Mouse (Mus musculus): ENCODE measurements around the gene Sergef. TPM values are rescaled to one million over a fixed set of nuclear protein-coding genes. Genes with fewer than 3 reads are reported as not detected.

Gene Sergef
- total RNA-seq, 2 experiments from 2014 or later, result 22.1 to 22.9 TPM

DNA sequence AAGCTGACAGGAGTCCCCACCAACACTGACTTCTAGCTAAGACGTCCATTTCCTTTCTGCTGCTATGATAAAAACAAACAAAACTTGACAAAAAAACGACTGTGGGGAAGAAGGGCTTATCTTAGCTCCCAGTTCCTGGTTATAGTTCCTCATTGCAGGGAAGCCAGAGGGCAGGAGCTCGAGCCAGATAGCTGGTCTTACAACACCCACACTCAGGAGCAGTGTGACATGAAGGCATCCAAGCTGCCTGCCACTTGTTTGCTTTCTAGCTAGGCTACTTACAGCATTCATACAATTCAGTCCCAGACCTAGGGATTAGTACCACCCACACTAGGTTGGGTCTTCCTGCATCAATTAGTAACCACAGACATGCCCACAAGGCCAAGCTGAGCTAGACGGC lies 93.1 kb downstream of the Sergef start:
- no peak for DNase-seq (ENCODE audit: low spot score in 2 of 2)

DNA sequence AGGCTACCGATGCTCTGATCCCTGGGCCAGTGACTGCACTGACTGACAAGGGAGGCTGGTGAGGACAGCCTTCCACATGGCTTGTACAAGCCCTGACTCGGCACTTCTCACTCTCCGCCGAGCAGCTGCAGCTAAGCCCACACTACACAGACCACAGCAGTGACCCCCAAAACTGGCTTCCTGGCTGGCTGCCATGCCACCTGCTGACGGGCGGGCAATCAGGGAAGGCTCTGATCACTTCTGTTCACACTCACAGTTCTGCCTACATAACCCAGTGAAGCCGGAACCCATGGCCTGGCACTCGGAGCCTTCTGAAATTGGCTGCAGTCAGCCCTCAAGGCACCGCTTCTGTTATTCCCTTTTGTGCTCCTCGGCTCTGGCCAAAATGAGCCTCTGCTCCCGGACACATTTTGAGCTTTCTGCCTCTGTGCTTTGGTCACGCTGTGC lies 95.4 kb downstream of the Sergef start:
- no peak for DNase-seq (ENCODE audit: low spot score in 2 of 2)

DNA sequence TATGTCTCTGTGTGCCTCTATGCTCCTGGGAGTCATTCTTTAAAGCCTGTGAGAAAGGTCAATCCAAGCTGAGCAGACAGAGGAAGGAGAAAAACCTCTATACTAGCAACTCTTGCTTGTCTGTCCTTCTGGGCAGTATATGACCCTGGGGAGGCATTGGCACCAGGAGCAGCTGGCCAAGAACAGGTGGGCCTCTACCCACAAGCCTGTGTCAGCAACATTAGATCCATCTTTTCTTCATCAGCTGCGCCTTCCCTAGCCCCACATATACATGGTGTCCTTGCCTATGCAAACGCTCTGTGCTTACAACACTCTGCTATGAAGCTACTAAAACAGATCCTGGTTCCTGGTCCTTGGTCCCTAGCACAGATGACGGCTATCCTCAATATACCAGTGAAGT lies 97.5 kb downstream of the Sergef start:
- no peak for DNase-seq (ENCODE audit: low spot score in 2 of 2)

DNA sequence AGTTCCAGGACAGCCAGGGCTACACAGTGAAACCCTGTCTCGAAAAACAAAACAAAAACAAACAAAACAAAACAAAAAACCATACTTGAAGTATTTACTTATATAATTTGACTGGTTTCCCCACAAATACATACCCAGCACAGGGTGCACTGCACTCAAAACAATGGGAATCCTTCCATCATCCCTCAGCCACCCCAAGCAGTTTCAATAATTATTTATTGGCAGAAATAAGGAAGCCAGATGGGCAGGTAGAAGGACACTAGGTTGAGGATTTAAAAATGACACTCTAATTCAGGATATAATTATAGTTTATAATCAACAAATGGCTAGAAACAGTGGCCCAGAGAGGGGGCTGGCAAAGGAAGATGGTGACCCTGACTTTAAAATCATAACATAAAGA lies 99.0 kb downstream of the Sergef start:
- DNase-seq (ENCODE audit: low spot score in 2 of 2), result no peak

DNA sequence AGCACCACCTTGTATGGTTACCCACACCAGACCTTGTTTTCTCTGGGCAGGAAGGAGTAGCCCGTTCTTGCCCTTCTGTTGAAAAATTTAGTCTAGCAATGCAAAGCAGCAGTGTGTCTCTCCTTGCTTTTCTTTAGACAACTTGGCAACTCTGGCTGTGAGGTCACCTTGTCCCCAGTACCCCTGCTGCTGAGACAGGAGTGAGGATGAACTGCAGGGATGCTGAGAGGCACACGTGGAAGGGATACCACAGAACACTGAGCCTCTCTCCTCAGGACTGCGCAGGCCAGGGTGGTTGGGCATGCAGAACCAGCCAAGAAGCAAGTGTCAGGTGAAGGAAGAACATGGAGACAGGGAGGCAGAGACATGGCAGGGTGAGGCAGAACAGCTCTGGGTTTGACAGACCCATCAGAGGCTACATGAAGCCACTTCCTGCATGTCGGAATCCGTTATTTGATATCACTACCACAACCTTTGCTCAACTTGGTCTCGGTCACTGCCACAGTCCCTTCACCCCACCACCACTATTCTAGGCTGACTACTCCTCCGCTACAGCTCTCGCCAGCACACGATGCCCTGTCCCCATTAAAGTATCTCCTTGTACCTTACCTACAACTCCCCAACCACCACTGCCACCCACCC lies 103.0 kb downstream of the Sergef start:
- no peak for DNase-seq (ENCODE audit: low spot score in 2 of 2)

DNA sequence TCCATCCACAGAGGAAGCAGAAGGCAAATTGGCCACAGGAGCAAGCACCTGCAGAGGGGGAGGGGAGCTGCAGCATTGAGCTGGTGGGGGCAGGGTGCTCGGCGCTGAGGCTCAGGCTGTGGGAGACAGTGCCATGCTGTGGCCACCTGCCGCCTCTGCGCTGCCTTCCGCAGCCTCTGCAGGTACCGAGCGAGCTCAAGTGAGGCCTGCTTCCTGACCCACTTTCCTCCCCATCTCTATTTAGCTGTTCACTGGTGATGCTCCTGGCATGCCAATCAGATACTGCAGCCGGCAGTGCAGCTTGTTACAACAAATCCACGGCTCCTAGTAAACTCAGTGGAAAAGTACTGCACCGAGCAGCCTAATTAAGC lies 104.2 kb downstream of the Sergef start:
- peak in 1 of 2 experiments; percentile 31 for DNase-seq (ENCODE audit: low spot score in 2 of 2)

DNA sequence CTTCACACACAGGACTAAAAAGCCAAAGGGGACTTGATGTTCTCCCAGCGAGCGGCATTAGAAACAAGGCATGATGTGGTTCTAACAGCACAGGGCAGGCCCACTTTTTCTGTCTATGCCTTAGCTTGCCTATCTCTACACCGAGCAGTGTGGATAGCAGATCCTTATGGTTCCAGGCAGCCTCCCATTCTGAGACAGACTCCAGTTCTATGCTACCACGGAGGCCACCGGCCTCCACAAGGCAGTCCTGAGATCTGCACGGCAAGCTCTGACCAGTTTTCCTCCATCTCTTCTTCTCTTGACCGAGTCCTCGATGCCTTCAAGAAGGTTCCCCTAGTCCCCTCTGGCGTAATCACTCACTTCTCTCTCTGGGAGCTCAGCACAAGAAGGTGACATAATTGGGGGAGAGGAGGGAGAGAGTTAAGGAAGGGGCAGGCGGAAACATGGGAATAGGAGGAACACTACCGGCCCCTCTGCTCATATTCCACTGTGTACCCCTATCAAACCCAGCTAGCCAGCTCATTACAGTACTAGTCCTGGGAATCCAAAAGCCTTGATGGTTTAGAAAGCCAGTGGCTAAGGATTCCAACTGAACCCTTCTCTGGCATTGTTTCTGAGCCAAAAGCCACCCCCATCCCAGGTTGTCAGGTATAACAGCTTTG lies 104.7 kb downstream of the Sergef start:
- DNase-seq (ENCODE audit: low spot score in 2 of 2), result no peak

DNA sequence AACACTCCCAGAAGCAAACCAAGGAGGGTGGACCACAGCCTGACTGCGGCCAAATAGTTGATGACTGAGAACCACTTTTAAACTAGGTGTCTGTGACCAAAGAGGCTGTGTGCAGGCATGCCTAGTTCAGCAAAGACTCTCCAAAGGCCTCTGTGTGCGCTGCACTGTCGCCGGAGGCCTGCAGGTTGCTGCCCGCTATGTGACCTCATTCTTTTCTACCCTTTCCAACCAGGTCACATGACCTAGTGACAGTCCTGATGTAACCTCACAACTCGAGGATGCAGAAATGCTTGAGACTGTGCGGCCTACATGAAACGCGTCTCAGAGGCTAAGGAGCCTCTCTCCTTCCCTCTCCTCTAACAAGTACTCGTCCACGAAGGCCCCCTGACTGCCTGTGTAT lies 106.1 kb downstream of the Sergef start:
- no peak for DNase-seq (ENCODE audit: low spot score in 2 of 2)

DNA sequence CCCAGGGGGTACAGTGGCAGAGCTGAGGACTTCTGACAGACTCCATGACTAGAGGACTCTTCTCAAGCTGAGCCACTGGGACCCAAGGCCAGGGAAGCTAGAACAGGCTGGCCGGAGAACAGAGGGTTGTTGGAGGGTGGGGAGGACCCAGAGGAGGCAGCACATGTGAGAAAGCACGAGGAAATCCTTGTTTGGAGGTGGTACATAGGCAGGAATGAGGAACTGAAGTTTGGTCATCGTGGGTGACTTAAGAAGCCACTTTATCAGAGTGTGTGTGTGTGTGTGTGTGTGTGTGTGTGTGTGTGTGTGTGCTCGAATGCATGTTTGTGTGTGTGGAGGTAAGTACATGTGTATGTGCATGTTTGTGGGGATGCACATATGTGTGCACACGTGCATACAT lies 108.3 kb downstream of the Sergef start:
- DNase-seq (ENCODE audit: low spot score in 2 of 2), result no peak

DNA sequence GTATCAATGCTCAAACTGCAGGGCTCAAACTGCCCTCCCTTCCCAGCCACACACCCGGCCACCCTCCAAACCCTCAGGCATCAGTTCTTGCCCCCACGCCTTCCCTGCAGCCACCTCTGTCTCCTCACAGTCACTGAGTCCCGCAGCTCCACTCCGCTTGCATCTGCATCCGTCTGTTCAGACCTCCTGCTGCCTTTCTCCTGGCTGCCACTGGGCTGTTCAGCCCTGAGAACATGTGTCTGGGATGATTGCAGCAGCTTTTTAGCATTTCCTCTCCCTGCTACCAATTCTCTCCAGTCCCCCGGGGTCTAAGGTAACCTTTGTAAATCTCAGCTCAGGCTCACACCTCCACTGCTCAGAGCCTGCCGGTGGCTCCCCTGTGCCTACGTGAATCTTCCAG lies 109.7 kb downstream of the Sergef start:
- DNase-seq (ENCODE audit: low spot score in 2 of 2), result no peak

DNA sequence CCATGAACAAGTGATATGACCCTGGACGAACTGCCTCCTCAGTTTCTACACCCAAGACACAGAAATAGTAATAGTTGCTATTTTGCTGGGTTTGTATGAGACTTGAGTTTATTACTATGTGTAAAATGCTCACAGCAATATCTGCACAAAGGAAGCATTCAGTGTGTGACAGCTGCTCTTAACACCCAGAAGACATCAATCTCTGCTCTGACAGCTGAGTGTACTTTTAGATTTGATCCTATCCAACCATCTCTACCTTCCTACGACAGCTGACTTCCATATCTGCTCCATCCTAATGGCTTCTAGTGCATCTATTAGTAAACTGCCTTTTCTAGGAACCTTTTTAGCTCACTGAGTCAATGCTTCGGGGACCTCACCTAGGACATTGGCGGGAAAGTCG lies 110.3 kb downstream of the Sergef start:
- DNase-seq (ENCODE audit: low spot score in 2 of 2), result no peak

DNA sequence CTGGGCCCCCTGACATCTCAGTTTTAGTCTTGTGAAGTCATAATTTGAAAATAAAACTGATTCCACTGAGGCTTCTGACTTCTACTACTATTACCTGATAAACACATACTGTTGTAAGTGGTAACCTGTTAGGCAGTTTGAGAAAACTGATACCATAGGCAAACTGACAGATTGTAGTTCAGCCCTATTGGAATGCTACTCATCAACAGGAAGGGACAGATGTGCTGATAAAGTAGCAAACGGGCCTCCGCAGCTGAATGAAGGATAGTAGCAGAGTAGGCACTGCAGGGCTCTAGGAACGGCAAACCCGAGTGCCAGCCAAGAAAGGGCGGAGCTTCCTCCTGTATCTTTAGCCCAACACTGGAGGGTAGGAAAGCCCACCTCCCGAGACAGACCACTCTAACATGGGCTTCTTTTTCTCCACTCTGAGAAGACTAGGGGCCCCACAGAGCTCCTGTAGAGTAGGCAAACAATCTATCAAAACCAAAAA lies 112.9 kb downstream of the Sergef start:
- DNase-seq (ENCODE audit: low spot score in 2 of 2), result no peak

DNA sequence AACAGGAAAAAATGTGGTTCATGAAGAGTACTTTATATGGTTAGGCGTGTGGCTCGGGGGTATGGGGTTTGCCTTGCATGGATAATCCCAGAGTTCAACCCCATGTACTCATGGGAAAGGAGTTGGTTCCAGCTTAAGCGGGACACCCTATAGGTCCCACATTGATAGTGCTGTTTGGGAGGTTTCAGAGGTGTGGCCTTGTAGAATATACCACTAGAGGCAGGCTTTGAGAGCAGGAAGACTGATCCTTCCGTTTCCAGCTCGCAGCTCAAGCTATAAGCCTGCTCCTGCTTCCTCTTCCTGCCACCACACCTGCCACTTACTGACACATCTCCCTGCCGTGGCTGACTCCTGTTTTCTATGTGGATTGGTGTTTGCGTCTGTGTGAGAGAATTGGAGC lies 116.4 kb downstream of the Sergef start:
- no peak for DNase-seq (ENCODE audit: low spot score in 2 of 2)

DNA sequence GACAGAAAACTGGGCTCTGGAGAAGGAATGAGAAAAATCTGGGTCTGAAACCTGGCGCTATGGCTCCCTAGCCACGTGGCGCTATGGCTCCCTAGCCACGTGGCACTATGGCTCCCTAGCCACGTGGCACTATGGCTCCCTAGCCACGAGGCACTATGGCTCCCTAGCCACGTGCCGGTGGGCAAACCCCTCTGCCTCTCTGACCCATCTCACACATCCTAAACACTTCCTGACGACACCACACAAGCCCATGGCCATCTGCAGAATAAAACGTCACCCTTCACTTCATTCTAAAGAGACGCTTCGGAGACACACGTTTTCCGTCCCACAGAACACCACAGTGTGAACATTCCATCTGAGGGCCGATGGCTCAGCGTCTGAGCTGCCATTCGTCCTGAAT lies 117.8 kb downstream of the Sergef start:
- DNase-seq (ENCODE audit: low spot score in 2 of 2), result no peak

DNA sequence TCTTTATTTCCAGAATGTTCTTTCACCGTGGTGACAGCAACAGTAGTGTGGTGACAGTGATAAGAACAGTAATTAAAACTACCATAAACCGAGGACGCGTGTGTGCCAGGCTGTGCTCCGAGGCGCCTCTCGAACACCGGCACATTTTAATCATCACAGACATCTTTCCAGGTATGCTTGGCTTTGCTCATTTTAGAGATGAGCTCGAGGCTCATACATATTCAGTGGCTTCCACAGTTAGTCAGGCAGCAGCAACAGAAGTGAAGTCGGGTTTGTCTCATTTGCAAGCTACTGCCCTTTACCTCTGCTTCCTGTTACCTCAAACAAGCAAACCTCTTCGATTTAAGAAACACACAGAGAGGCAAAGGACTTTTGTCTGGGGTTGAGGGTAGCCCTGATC lies 120.5 kb downstream of the Sergef start:
- no peak for DNase-seq (ENCODE audit: low spot score in 2 of 2)

DNA sequence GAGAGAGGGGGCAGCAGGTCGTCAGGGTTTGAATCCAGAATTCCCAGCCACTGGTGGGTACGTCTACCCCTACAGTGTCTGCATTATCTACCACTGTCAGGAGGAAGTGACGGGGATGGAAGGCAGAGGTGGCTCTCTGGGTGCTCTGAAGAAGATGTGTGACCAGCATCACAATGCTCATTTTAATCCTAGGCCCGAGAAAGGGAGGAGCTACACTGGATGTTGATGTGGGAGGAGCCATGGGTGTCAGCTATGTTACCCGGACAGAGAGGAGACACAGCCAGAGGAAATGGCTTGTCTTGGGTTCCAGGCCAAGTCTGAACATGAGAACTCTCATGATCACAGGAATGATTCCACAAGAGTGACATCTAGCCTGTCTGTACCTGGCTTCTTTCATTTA lies 122.4 kb downstream of the Sergef start:
- DNase-seq (ENCODE audit: low spot score in 2 of 2), result no peak

DNA sequence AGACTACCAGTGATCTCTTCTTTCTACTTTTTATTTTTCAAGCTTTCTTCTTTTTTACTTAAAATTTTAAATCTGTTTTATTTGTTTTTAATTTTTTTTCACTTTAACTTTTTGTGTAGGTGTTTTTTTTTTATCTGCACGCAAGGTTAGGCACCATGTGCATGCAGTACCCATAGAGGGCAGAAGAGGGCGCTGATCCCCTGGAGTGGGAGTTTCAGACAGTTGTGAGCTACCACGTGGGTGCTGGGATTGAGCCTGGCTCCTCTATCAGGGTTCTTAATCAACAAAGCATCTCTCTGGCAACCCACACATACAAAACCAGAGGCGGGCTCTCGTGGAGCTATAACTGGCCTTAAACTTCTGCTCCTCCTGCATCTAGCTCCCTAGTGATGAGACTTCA lies 123.6 kb downstream of the Sergef start:
- DNase-seq (ENCODE audit: low spot score in 2 of 2), result no peak

DNA sequence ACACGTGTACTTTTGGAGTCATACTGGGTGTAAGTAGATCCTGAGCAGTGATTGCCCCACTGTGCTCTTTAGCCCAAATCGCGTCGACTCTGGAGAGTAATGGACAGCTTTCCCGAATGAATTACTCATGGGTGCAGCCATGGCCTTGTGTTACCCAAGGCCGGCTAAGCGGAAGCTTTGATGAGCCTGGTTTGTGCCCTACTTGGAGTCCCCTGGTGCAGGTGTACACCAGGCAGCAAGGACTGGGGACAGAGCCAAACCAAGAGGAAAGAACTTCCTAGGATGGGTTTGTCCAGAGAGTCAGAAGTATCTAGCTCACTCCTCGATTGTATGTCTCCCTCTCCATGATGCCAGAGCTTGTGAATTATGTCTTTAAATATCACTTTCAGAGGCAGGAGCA lies 124.6 kb downstream of the Sergef start:
- peak in 1 of 2 experiments; percentile 16 for DNase-seq (ENCODE audit: low spot score in 2 of 2)

DNA sequence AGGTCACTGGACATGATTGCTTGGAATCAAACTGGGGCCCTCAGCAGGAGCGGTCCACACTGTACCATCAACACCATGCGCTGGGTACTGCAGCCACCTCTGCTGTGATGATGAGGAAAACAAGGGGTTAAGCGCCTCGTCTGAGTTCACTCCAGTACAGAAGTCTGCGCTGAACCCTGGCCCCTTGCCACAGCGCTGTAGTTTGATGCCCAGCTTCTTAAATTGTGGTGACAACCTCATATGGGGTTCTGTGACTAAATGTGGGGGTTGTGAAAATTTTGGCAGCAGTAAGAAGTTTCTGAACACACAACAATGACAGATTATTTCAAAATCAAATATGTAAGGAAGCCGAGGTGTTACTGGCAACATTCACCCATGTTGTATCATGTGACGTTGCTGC lies 126.0 kb downstream of the Sergef start:
- DNase-seq (ENCODE audit: low spot score in 2 of 2), result no peak

DNA sequence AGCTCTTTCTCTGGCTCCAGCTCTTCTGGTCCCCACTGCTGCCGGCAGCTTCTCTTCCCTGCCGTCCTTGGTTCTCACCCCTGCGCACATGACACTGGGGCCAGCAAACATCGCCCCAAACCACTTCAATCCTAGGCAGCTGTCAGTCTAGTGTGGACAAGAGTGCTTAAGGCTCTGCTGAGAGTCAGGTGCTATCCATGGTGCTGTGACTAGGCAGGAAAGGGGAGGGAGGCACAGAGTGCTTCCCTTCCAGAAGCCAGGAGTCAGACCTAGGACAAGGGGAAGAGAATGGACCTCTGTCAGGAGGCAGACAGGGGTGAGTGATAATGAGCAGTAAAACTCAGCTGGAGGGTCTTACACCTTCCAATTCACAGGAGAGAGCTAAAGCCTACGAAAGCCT lies 126.8 kb downstream of the Sergef start:
- no peak for DNase-seq (ENCODE audit: low spot score in 2 of 2)

DNA sequence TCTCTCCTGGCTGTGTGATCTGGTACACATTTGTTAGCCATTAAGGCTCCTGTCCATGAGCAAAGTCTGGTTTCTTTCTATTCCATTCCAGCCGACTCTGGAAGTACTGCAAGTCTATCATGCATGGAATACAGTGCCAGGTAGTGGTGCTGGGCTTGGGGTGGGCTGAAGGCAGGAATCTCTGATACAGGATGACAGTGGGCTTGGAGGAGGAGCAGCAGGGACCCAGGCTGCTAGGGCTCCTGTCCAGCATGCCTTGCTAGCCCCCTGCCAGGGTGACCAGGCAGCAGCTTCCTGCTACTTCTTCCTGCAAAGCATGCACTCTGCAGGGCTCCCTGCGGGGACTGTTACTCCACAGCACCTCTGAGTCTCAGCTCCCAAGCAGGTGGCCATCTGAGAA lies 128.8 kb downstream of the Sergef start:
- DNase-seq (ENCODE audit: low spot score in 2 of 2), result no peak

DNA sequence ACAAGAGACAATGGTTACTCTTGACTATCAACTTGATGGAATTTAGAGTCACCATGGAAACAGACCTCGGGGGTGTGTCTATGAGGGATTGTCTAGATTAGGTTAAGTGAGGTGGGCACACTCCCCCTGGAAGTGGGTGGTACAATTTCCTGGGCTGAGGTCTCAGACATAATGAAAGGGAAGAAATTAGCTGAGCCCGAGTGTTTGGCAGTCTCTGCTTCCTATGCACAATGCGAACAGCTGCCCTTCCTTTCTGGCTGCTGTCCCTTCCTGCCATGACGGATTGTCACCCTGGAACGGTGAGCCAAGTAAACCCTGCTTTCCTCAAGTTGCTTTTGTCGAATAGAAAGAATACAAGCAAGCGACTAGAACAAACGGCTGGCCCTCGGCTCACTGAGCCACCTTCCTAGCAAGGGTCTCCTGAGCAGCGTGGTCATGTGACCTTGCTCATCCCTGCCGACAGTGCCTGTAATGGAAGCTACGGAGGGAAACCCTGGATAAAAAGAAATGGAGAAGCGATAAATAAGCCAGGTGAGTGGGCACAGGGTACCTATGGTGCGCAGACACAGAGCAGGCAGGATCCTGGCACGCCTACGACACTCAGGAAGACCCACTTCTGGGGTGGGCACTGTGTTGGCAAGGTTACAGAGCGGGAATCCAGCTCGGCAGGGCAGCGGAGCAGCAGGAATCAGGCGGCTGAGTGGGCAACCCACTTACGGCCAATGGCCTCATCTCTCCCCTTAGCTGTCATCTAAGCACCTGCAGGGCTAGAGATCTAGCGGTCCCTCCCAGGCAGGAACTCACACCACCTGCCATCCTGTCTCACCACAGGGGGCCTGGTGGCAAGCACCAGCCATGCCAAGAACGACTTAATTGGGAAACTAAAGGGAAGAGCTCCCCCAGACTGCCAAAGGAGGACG lies 130.0 kb downstream of the Sergef start:
- DNase-seq (ENCODE audit: low spot score in 2 of 2), result no peak
